Mouse (Mus musculus) layer of hippocampus, adult 18-20 months (tissue): ENCODE data around the gene Alkbh6. TPM values are rescaled to one million over a fixed set of nuclear protein-coding genes. Genes with fewer than 3 reads are reported as not detected.

Source experiments
- DNase-seq, 2 experiments: peaks; one replicate each; pipeline ENCODE4 v3.0.0; 2022; ENCODE audit warnings: low spot score in 2 of 2
- total RNA-seq, 2 experiments: library from RNA; stranded (reverse); gene quantifications; 2 replicates each; pipeline ENCODE4 v1.2.3; 2021

Gene Alkbh6
- total RNA-seq, 2 experiments from 2014 or later, result 55.2 to 63.0 TPM

- DNase-seq, result no peak
Observed at GRCm38 (mm10) chr7:30294296-30294695, 14.2 kb upstream of the Alkbh6 start.

GRCm38 (mm10) chr7:30295103-30295502, 13.4 kb upstream of the Alkbh6 start:
- DNase-seq, result peak in 1 of 2 experiments; percentile 53

GRCm38 (mm10) chr7:30296816-30297215, 11.7 kb upstream of the Alkbh6 start:
- DNase-seq, result no peak

- DNase-seq, result no peak
Observed at GRCm38 (mm10) chr7:30297266-30297665, 11.3 kb upstream of the Alkbh6 start.

GRCm38 (mm10) chr7:30300914-30301313, 7.6 kb upstream of the Alkbh6 start:
- no peak for DNase-seq

- no peak for DNase-seq
Observed at GRCm38 (mm10) chr7:30306083-30306779, 2.3 kb upstream of the Alkbh6 start.

GRCm38 (mm10) chr7:30309395-30310129, 1.0 kb downstream of the Alkbh6 start:
- no peak for DNase-seq

GRCm38 (mm10) chr7:30310136-30310535, 1.6 kb downstream of the Alkbh6 start:
- no peak for DNase-seq

GRCm38 (mm10) chr7:30313666-30314320, 5.3 kb downstream of the Alkbh6 start:
- DNase-seq, result no peak

GRCm38 (mm10) chr7:30314721-30315155, 6.2 kb downstream of the Alkbh6 start, which contains the start of gene Syne4:
Gene Syne4, plus strand, starts transcription at chr7:30314807.
- no peak for DNase-seq

- no peak for DNase-seq
Observed at GRCm38 (mm10) chr7:30315559-30316529, 7.3 kb downstream of the Alkbh6 start.

- no peak for DNase-seq
Observed at GRCm38 (mm10) chr7:30318142-30318541, 9.6 kb downstream of the Alkbh6 start.

- no peak for DNase-seq
Observed at GRCm38 (mm10) chr7:30320946-30321345, 12.4 kb downstream of the Alkbh6 start.

GRCm38 (mm10) chr7:30321539-30322284, 13.2 kb downstream of the Alkbh6 start, which contains the start of gene E130208F15Rik:
Gene E130208F15Rik, plus strand, starts transcription at chr7:30321740.
- DNase-seq, result peak; percentile 50 to 76

- peak; percentile 94 to 98 for DNase-seq
Observed at GRCm38 (mm10) chr7:30322285-30322667, 13.8 kb downstream of the Alkbh6 start.

- DNase-seq, result no peak
Observed at GRCm38 (mm10) chr7:30322865-30323264, 14.3 kb downstream of the Alkbh6 start.

GRCm38 (mm10) chr7:30323795-30324194, 15.3 kb downstream of the Alkbh6 start, which contains the start of gene Sdhaf1:
Gene Sdhaf1, minus strand, starts transcription at chr7:30323895.
- DNase-seq, result no peak

GRCm38 (mm10) chr7:30324300-30324944, 15.9 kb downstream of the Alkbh6 start:
- DNase-seq, result peak; percentile 64 to 79

GRCm38 (mm10) chr7:30325364-30325763, 16.8 kb downstream of the Alkbh6 start:
- DNase-seq, result no peak
